Mouse (Mus musculus): ENCODE measurements around the gene Proser3.

The Proser3 gene

DNA sequence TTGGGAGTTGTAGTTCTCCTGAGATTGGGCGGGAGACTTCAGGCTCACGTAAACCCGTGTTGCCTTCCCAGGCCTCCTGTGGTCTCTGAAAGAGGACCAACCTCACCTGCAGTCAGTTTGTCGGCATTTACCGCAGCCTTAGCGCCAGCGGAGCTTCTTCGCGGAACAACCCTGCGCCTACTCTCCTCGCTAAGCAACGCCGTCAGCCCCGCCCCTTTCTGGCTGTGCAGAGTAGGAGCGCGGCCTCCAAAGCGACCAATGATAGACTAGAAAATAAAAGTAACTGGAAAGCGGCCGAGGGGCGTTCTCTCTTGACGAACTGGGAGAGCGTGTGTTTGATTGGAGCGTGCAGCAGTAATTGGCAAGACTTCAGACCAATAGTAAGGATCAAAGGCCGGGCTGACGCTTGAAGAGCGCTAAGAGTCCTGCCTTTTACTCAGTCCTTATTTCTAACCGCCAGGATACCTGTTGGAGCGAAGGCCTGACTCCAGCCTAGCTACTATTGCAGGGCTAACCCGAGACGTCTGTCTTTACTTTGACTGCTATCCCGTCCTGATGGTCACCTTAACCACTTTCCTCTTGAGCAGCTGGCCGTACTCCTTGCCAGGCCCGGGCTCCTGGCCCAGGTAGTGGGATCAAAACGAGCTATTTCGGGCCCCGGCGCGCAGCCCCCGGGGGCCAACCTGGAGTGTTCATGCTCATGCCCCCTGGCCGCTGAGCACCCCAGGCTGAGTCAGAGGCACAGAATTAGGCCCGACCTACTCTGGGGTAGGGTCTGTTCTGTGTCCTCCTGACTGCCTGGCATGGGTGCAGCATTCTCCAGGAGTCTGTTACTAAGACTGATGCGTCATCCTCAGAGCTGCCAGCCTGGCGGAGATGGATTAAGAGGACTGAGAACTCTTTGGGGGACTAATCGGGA lies at the start of gene Proser3, which contains the start of gene Hspb6:
Proser3 (minus strand) TSS at position 198 of the 919 bp plus-strand sequence.
Hspb6 (plus strand) TSS at position 77 of the 919 bp plus-strand sequence.
- TF ChIP-seq GATA4 (IDR thresholded peaks at IDR 0.05; ENCODE audit: insufficient replicate concordance, low read length) = no peak

DNA sequence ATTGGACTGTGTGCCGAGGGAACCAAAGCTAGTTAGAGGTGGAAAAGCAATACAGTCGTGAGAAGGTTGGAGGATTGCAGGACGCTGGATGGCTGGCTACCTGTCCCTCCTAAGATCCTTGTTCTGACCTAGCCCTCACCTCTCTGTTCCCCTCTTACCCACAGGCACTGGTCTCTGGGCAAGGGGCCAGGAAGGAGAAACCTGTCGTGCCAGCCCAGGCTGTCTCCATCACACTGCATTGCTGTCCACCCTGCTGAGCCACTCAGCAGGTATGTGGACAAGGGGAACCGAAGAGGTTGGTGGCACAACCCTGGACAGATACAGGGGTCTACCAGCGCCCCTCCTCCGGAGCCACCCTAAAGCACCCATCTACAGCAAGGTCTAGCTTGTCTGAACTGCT lies 48.6 kb upstream of the Proser3 start:
- no peak for TF ChIP-seq GATA4 (IDR thresholded peaks at IDR 0.05; ENCODE audit: insufficient replicate concordance, low read length)

DNA sequence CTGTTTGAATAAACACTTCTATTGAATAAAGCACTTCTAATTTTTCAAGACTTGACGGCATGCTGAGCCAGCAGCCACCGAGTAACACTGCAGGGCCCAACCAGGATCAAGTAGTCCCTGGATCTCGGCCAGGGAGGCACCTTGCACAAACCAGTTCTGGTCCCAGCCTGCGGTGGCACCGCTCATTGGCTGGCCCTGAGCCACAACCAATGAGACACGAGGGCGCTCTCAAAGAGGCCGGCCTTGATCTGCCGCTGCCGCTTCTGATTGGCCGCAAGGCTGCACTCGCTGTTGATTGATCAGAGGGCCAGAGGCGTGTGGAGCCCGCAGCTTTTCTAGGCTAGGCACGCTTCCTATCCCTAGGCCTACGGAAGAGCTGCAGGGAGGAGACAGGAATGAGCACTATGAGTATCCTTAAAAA lies 47.8 kb upstream of the Proser3 start:
- TF ChIP-seq GATA4 (IDR thresholded peaks at IDR 0.05; ENCODE audit: insufficient replicate concordance, low read length) = no peak

- TF ChIP-seq GATA4 (IDR thresholded peaks at IDR 0.05; ENCODE audit: insufficient replicate concordance, low read length) = no peak
Measured at GRCm38 (mm10) chr7:30598786-30599185, 46.7 kb upstream of the Proser3 start, which contains the start of gene Zbtb32. TSS of gene Zbtb32 (minus strand) at chr7:30598909.

DNA sequence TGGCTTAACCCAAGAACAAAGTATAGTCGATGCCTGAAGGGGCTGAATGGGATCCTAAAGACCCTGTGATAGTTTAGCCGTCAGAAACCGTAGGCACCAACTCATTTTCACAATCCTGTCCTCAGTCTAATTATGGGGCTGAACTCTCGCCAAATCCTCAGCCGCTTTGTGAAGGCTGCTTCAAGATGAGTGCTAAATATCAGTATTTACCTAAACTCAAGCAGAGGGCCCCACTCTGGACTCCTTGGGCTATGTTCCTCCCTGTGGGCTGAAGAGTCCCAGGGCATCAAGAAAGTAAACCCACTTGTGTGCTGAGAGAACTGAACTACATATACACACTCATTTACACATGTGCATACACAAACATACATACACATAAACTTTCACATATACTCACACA lies 44.7 kb upstream of the Proser3 start:
- TF ChIP-seq GATA4 (IDR thresholded peaks at IDR 0.05; ENCODE audit: insufficient replicate concordance, low read length) = no peak

DNA sequence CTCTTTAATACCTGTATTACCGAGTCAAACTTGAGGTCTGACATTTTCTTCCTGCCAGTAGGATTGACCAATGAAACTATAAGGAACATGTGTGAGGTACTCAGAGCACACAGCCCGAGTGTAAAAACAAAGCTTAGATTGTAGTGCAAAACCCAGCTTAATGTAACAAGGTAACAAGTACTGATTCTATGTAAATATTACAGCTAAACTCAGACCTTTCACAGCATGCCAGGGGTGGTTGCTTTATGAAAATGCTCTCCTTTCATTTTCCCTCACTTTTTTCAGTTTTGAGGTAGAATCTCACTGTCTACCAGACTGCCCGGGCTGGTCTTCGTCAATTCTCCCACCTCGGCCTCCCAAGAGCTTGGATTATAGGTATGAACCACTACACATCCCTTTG lies 44.0 kb upstream of the Proser3 start:
- no peak for TF ChIP-seq GATA4 (IDR thresholded peaks at IDR 0.05; ENCODE audit: insufficient replicate concordance, low read length)

GRCm38 (mm10) chr7:30594510-30595024 lies 42.5 kb upstream of the Proser3 start:
- TF ChIP-seq GATA4 (IDR thresholded peaks at IDR 0.05; ENCODE audit: insufficient replicate concordance, low read length) = no peak

DNA sequence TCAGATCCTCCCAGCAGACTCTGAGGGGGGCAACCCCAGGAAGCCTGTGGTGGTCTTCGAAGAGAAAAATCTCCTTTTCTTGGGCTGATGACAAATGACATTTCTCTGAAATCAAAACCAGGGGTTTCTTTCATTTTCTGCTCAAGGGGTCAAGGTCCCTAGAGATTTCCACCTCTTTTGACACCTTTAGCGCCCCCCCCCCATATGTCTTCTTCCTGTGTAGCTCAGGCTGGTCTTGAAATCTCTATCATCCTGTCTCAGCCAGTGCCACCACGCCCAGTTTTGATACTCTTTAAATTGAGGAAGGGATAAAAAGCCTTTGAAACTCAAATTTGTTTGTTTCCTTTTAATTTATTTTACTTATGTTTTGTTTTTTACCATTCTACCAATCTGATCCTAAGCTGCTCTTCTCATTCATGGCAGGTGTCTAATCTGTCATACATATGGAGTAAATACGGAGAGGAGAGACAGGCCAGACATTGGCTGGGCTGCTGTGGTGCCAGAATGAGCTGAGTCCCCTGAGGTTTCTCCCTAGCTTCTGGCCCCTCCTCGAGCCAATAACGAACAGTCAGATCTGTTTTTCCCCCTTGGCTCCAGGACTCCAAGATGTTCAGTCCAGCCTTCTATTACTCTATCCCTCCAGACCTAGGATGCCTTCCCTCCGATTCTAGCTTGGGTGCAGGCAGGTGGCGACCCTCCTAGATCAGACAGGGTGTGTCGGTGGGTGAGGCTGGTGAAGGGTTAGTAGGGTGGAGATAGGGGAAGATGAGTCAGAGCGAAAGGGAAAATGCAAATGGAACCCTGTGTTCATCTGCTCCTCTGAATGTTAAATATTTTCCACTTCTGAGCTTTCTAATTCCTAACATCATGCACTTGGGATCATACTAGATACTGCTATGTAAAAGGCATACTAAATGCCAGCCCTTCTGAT lies 41.7 kb upstream of the Proser3 start:
- TF ChIP-seq GATA4 (IDR thresholded peaks at IDR 0.05; ENCODE audit: insufficient replicate concordance, low read length) = no peak

DNA sequence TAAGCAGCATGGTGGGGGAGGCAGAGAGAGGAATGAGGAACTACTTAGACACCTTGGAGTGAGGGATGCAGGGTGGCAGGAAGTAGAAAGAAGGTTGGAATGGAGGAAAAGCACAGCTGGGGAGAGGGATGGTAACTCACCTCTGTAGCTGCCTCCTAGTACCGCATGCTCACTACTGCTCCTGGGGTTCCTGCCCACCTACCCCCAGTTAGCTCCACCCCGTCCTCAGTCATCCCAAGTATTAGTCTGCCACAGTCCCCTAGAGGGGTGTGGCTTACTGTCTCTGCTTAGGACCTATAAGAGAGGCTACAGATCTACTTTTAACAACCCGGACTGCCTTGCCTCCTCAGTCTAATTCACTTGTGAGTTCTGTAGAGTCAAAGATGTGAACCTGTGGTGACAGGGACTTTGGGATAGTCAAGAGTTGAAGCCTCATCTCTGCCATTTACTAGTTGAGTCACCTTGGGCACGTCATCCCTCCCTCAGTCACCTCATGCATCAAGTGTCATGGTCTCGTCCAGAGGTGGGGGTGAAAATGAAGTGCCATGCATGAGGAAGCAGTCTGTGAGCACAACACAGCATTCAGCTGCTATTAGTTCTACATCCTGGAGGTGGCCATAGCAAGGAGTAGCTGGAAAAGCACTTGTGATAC lies 40.8 kb upstream of the Proser3 start:
- TF ChIP-seq GATA4 (IDR thresholded peaks at IDR 0.05; ENCODE audit: insufficient replicate concordance, low read length) = no peak

GRCm38 (mm10) chr7:30591605-30591951 lies 39.5 kb upstream of the Proser3 start:
- no peak for TF ChIP-seq GATA4 (IDR thresholded peaks at IDR 0.05; ENCODE audit: insufficient replicate concordance, low read length)

DNA sequence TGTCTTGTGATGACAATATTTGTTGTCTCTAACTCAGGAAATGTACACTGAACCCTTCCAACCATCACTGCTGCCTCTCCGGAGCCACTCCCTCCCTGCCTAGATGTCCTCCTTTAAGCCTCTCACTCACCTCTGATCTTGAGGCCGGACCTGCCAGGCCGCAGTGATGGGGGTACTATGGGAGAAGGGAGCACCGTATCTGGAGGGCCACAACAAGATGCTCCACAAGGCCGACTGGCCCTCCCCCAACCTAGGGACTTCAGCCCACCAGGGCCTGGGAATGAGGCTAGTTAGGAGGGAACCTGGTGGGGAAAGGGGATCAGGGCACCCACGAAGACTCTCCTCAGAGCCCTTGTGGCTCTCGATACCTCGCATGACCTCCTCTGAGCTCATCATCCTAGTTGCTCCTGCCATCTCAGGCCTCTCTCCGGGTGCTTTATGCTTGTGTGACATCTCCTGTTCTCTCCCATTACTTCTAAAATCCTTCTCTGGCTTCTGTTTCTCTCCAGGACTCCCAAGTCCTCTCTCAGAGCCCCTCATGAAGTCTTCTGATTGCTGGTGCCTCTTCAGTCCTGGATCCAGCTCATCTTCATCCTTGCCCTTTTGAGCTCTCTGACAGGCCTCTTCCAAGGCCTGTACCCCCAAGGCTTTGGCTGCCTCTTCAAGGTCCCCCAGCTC lies 39.0 kb upstream of the Proser3 start:
- no peak for TF ChIP-seq GATA4 (IDR thresholded peaks at IDR 0.05; ENCODE audit: insufficient replicate concordance, low read length)

DNA sequence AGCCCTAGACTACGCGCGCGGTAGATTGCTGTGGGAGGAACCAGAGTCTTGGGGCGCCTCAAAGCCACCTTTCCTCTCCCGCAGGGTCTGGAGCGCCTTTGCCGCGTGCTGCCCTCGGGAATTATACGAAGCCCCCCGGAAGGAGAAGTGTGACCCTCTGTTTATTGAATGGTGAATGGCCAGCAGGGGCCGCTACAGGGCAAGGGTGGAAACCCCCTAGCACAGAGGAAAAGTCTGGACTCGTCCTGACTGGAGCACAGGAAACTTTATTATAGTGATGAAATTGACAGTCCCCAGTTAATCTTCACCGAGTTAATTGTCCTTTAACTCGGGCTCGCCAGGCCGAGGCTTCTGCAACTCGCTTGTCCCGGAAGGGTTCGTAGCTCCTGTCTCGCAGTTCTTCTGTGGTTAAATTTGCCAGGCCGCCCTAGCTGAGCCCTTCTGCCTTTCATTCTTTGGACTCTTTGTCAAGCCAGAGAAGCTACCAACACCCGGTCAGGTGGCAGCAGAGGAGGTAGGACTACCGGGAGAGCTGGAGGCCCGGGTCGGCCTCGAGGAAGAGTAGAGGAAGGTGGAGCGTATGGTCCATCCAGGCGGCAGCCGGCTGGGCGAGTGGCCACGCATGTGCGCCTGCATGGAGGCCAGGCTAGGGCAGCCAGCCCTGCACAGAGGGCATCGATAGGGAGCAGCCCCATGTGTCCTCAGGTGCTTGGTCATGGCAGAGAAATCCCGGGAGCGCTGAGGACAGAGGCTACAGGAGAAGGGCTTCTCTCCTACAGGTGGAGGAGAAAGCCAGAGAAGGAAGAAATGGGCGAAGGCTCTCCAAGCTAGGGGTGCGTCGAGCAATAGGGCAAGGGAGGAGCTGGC lies 37.6 kb upstream of the Proser3 start:
- TF ChIP-seq GATA4 (IDR thresholded peaks at IDR 0.05; ENCODE audit: insufficient replicate concordance, low read length) = no peak

GRCm38 (mm10) chr7:30588676-30589434 lies 36.8 kb upstream of the Proser3 start, which contains the start of gene Kmt2b:
TSS of gene Kmt2b (minus strand) at chr7:30588726.
- no peak for TF ChIP-seq GATA4 (IDR thresholded peaks at IDR 0.05; ENCODE audit: insufficient replicate concordance, low read length)

Measured in liver, adult (tissue).